Mouse (Mus musculus): ENCODE measurements around the gene Cd180. TPM values are rescaled to one million over a fixed set of nuclear protein-coding genes. Genes with fewer than 3 reads are reported as not detected.

Gene Cd180
- polyA plus RNA-seq, 1 experiment from 2014 or later, result 0.49 TPM

DNA sequence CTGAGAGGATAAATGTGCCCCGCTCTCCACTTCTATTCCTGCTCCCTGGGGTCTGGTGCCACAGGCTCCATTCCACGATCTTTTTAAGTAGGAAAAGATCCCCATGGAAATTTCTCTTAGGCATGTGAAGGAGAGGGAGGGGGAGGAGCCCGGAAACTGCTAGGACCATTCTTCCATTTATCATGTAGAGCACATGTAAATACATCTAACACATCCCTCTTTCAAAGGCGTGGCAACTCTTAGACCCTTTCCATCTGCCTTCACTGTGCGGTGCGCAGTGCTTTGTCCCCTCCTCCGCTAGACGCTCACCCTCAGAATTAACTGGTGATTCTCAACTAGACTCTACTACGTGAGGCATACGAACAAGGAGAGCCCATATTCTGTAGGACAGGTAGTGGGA, 56.5 kb downstream of the Cd180 start:
- Histone ChIP-seq H3K27ac (no peak overlapping the region), H3K9me3 (no peaks in the 10 kb centered on the region), H3K4me2 (replicated peaks) (no peak overlapping the region), H3K27me3 (replicated peaks) (no peaks in the 10 kb centered on the region), H3K4me1 (replicated peaks) (no peaks in the 10 kb centered on the region), H3K4me3 (replicated peaks) (no peak overlapping the region), H3K9ac (no peak overlapping the region), H3K36me3 (peaks cover 8% of the 10 kb centered on the region; the same call in 1 of the 2 replicates)
- ATAC-seq, result no peak
- 74% methylated on average over 10 of the region's 10 CpGs for WGBS

DNA sequence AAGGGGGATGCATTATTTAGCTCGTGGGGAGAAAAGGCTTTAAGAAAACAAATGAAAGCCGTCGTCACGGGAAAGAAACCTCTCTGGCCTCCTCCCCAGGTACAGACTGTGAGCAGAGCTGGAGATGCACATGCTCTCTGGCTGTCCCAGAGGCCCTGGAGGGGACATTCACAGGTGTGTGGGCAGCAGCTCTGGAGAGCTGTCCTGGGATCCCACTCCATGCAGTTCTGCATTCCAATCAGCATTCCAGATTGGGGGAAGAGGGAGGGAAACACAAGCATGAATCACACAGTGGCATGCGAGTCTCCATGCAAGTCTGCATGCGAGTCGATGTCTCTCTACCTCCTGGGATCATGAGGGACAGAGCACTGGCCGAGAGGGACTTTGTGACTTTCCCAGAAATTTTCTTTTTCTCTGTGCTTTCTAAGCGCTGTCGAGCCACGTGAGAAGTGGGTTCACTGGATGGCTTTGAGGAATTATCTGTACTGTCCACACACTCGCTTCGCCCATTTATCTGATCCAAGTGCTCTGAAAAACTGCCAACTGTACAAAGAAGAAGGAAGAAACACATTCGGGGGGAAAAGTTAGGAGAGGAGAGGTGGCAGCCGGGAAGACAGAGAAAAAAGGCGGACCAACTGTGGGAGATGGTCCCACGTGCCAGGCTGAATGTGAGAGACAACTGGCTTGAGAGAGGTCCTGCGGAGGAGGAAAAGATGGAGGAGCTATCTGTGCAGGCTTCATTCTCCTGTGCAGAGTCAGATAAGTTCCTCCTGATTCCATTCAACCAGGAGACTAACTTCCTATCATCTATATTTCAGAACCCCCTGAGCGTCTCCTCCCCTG, 60.6 kb downstream of the Cd180 start:
- Histone ChIP-seq H3K9ac (no peak overlapping the region), H3K27me3 (replicated peaks) (no peaks in the 10 kb centered on the region), H3K4me1 (replicated peaks) (no peaks in the 10 kb centered on the region), H3K27ac (no peak overlapping the region), H3K9me3 (no peaks in the 10 kb centered on the region), H3K4me2 (replicated peaks) (no peak overlapping the region), H3K36me3 (peaks cover 23% of the 10 kb centered on the region), H3K4me3 (replicated peaks) (no peak overlapping the region)
- WGBS, result 72% methylated on average over 19 of the region's 19 CpGs
- no peak for ATAC-seq

DNA sequence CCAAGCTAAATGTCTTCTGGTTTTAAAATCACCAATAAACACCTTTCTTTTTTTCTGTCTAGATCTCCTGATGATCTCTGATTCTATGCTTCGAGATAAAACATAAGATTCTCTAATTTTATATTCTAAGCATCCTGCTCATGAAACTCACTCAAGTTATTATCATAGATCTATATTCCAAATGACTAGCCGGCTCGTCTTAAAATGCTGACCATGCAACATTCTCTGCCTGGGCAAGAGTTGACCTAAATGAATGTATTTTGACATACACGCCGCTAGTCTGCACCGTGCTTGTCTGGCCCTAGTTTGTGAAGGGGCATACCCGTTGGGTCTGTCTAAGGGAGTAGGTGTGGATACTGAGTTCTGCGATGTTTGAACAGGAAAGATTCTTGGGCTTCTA, 61.8 kb downstream of the Cd180 start:
- Histone ChIP-seq H3K36me3 (peaks cover 18% of the 10 kb centered on the region), H3K4me3 (replicated peaks) (no peak overlapping the region), H3K9me3 (no peaks in the 10 kb centered on the region), H3K27me3 (replicated peaks) (no peaks in the 10 kb centered on the region), H3K4me2 (replicated peaks) (no peak overlapping the region), H3K4me1 (replicated peaks) (no peaks in the 10 kb centered on the region), H3K9ac (no peak overlapping the region), H3K27ac (no peak overlapping the region)
- ATAC-seq, result no peak
- 93% methylated on average over 8 of the region's 8 CpGs for WGBS

DNA sequence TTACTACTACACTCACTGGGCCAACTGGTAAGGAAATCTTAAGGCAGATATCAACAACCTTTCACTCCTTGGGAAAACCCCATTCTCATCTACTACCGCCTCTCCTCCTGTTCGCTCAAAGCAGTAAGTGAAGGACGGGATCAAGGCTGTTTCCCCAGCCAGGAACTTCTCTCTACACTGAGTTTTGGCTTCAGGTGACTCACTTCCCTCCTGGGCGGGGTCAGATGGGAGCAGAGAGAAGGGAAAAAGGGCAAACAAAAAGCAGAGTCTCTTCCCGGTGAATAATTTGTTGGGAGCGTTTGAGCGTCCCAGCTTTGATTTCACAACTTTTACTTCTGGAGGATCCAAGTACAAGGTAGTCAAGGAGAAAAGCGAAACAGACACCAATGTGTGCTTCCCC, 62.7 kb downstream of the Cd180 start:
- no peaks in the 10 kb centered on the region for H3K4me1 ChIP-seq (replicated peaks)
- no peaks in the 10 kb centered on the region for H3K27me3 ChIP-seq (replicated peaks)
- H3K9ac ChIP-seq, result no peak overlapping the region
- ATAC-seq, result no peak
- no peak overlapping the region for H3K4me3 ChIP-seq (replicated peaks)
- peaks cover 15% of the 10 kb centered on the region for H3K36me3 ChIP-seq
- no peak overlapping the region for H3K4me2 ChIP-seq (replicated peaks)
- no peaks in the 10 kb centered on the region for H3K9me3 ChIP-seq
- no peak overlapping the region for H3K27ac ChIP-seq
- 90% methylated on average over 8 of the region's 8 CpGs for WGBS

DNA sequence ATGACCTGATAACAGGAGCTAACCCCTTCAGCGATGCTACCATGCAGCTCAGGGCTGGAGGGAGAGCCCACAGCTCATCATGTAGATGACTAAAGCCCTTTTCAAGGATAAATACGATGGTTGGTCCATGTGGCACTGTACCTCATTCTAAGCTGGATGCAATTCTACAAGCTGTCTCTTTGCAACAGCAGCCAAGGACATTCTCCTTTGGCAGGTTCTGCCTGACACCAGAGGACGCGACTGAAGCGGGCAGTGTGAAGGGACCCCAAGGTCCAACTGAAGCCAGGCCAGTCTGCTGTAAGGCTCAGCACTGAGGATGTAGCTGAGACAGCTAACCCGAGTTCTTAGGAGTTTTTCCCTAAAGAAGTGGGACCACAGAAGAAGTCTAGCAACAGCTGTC, 64.7 kb downstream of the Cd180 start:
- Histone ChIP-seq H3K9me3 (no peaks in the 10 kb centered on the region), H3K9ac (no peak overlapping the region), H3K36me3 (peaks cover 15% of the 10 kb centered on the region), H3K27ac (no peak overlapping the region), H3K4me1 (replicated peaks) (no peaks in the 10 kb centered on the region), H3K4me3 (replicated peaks) (no peak overlapping the region), H3K27me3 (replicated peaks) (no peaks in the 10 kb centered on the region), H3K4me2 (replicated peaks) (no peak overlapping the region)
- no peak for ATAC-seq
- 95% methylated on average over 6 of the region's 6 CpGs for WGBS

DNA sequence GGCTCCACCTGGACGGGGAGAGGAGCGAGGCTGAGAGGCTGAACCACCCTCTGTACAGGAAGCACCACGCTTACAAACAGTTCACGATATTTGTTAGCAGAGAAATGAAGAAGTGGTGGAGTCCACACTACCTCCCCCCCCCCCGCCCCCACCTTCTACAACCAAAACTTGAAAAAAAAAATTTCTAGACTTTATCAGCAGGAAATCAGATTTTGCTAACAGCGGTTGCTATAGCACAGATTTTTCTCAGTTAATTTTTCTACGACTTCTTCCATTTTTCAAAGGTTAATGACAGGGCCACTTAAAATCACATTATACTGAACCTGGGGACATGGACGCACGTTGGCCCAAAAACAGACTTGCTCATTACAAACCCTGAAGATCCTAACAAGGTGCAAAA, 68.1 kb downstream of the Cd180 start:
- Histone ChIP-seq H3K9me3 (no peaks in the 10 kb centered on the region), H3K4me2 (replicated peaks) (no peak overlapping the region), H3K4me3 (replicated peaks) (no peak overlapping the region), H3K9ac (no peak overlapping the region), H3K4me1 (replicated peaks) (no peaks in the 10 kb centered on the region), H3K36me3 (peaks cover 13% of the 10 kb centered on the region), H3K27ac (no peak overlapping the region), H3K27me3 (replicated peaks) (no peaks in the 10 kb centered on the region)
- ATAC-seq, result no peak
- 81% methylated on average over 9 of the region's 9 CpGs for WGBS

DNA sequence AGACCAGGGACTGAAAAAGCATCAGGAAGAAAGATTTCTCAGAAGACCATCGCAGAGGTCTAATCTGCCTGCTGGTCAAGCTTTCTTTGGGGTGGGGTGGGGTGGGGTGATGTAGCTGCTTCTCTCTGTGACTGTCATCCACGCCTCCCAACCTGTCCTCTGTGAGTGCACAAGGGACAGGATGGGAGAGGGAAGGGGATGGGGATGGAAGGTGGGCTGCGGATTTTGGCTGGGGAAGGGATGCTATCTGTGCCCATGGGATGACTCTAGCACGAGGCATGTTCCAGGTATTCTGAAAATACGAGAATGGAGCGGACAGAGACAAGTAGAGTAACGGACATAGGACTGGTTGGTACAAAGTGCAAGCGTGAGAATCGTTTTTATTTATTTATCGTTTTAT, 68.8 kb downstream of the Cd180 start:
- no peak overlapping the region for H3K9ac ChIP-seq
- no peak overlapping the region for H3K4me3 ChIP-seq (replicated peaks)
- peaks cover 13% of the 10 kb centered on the region for H3K36me3 ChIP-seq
- ATAC-seq, result no peak
- H3K27ac ChIP-seq, result no peak overlapping the region
- H3K4me2 ChIP-seq (replicated peaks), result no peak overlapping the region
- H3K4me1 ChIP-seq (replicated peaks), result no peaks in the 10 kb centered on the region
- no peaks in the 10 kb centered on the region for H3K27me3 ChIP-seq (replicated peaks)
- H3K9me3 ChIP-seq, result no peaks in the 10 kb centered on the region
- WGBS, result 92% methylated on average over 10 of the region's 10 CpGs

DNA sequence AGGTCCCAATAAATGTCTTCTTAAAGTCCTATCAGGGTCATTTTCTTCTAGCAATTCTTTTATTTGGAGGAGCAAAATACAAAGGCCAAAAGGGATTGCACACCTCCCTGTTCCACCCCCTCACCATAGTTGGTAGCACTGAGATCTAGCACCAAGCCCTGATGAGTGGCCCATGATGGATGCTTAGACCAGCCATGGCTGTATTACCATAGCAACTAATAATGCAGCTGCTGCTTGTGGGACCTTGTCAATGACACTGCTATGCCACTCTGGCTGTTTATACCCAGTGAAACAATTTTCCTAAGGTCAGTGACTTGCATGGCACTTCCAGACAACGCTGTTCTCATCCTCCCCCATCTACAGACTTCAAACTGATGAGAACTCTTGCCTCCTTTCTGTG, 70.9 kb downstream of the Cd180 start:
- no peak overlapping the region for H3K27ac ChIP-seq
- no peak for ATAC-seq
- no peaks in the 10 kb centered on the region for H3K36me3 ChIP-seq
- no peaks in the 10 kb centered on the region for H3K4me1 ChIP-seq (replicated peaks)
- no peaks in the 10 kb centered on the region for H3K9me3 ChIP-seq
- no peak overlapping the region for H3K9ac ChIP-seq
- H3K27me3 ChIP-seq (replicated peaks), result no peaks in the 10 kb centered on the region
- 77% methylated on average over 1 of the region's 1 CpGs for WGBS
- H3K4me3 ChIP-seq (replicated peaks), result no peak overlapping the region
- H3K4me2 ChIP-seq (replicated peaks), result no peak overlapping the region

DNA sequence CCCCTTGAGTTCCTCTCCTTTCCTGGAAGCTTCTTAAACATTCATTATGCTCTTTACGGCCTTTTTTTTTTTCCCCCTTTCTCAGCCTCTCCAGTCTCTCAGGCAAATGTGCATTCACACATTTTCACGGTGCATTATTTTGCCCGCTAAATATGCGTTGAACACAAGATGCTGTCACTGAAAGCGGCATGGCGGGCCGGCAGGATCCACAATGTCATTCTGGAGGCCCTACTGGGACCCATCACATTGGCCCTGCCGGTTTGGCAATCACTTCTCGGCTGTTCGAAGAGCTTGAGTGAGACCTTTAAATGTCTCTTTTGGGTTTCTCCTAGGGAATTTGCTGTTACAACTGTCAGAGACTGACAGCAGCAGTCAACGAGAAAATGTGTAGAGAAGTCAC, 71.9 kb downstream of the Cd180 start:
- Histone ChIP-seq H3K4me2 (replicated peaks) (no peak overlapping the region), H3K27me3 (replicated peaks) (no peaks in the 10 kb centered on the region), H3K9ac (no peak overlapping the region), H3K4me1 (replicated peaks) (no peaks in the 10 kb centered on the region), H3K4me3 (replicated peaks) (no peak overlapping the region), H3K27ac (no peak overlapping the region), H3K36me3 (no peaks in the 10 kb centered on the region), H3K9me3 (no peaks in the 10 kb centered on the region)
- ATAC-seq, result no peak
- 94% methylated on average over 11 of the region's 11 CpGs for WGBS

DNA sequence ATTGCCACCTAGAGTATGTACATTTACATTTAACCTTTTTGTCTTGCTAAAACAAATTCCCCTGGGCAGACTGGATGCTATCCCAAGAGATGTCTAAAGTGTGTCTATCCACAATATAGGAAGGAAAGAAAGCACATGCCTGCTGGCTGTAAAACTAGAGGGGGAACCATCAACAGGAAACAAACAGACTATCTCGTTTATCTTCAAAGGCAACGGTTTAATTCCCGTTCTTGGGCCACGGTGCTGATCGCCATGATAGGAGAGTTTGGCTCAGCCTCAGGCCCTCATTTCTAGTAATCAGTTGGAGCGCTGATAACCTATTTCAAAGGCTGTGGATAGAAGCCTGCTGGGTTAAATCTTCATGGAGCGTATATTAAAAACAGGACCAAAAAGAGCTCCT, 73.8 kb downstream of the Cd180 start:
- WGBS, result 79% methylated on average over 7 of the region's 7 CpGs
- H3K36me3 ChIP-seq, result no peaks in the 10 kb centered on the region
- no peak for ATAC-seq

DNA sequence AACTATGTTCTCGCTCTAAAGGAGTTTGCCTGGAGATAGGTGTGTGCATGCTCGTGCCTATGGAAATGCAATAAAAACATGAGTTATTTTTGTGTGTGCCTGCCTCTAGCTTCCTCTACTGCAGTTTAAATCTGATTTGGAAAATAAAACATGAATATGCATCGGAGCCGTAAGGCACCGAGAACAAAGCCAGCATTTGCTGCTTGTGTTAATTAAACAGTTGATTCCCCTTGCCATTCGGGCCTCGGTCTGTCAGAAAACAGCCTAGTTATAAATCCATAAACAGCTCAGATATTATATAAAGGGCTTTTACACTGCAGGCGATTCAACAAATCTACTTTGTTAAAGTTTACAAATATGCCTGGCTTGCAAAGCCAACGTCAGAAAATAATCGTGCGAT, 75.2 kb downstream of the Cd180 start:
- H3K9me3 ChIP-seq, result no peaks in the 10 kb centered on the region
- WGBS, result 91% methylated on average over 11 of the region's 11 CpGs
- H3K9ac ChIP-seq, result no peak overlapping the region
- no peak overlapping the region for H3K4me3 ChIP-seq (replicated peaks)
- no peak overlapping the region for H3K27ac ChIP-seq
- ATAC-seq, result no peak
- H3K4me2 ChIP-seq (replicated peaks), result no peak overlapping the region
- H3K4me1 ChIP-seq (replicated peaks), result no peaks in the 10 kb centered on the region
- H3K27me3 ChIP-seq (replicated peaks), result no peaks in the 10 kb centered on the region
- H3K36me3 ChIP-seq, result no peaks in the 10 kb centered on the region

More for the DNA sequence above, 73.8 kb downstream of the Cd180 start:
- Histone ChIP-seq H3K27ac (no peak overlapping the region), H3K9me3 (no peaks in the 10 kb centered on the region), H3K9ac (no peak overlapping the region), H3K4me3 (replicated peaks) (no peak overlapping the region), H3K27me3 (replicated peaks) (no peaks in the 10 kb centered on the region), H3K4me2 (replicated peaks) (no peak overlapping the region), H3K4me1 (replicated peaks) (no peaks in the 10 kb centered on the region)

DNA sequence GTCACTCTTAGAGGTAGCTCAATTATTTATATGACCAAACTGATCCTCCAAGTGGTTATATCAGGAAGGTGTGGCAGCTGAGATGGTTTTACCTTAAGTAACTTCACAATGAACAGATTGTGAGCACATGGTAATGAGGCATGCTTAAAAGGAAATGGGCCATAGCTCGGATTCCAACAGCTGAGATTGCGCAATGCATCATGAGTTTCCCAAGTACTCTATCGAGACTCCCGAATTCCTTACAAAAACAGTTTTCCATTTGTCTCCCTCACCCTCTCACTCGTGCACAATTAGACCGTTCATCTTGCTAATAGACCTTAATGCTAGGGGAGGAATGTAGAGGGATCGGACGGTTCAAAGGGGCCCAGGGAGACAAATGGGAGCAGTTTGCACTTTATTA, 76.8 kb downstream of the Cd180 start:
- H3K9ac ChIP-seq, result no peak overlapping the region
- H3K9me3 ChIP-seq, result no peaks in the 10 kb centered on the region
- peak; percentile 23; the same call in 1 of the 2 replicates for ATAC-seq
- no peaks in the 10 kb centered on the region; the same call in 1 of the 2 replicates for H3K36me3 ChIP-seq
- H3K27me3 ChIP-seq (replicated peaks), result no peaks in the 10 kb centered on the region
- H3K4me2 ChIP-seq (replicated peaks), result no peak overlapping the region
- no peak overlapping the region for H3K27ac ChIP-seq
- no peaks in the 10 kb centered on the region for H3K4me1 ChIP-seq (replicated peaks)
- 52% methylated on average over 8 of the region's 8 CpGs for WGBS
- no peak overlapping the region for H3K4me3 ChIP-seq (replicated peaks)

DNA sequence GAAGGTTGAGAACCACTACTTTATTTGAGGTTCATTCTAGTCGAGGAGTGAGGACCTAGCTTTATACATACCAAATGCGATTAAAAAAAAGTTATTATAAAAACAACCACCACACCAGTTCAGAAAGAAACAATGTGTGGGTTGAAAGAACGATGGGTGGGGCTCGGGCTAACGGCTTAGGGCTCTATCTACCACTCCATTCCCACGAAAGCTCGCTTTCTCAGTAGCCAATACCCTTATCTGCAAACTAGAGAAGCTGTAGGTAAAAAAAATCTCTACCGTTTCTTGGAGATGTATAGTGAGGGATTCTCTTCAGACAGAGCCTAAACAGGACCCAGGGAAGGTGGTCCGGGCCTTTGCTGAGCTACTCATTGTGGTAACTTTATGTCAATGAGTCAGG, 79.8 kb downstream of the Cd180 start:
- WGBS, result 86% methylated on average over 9 of the region's 9 CpGs
- Histone ChIP-seq H3K27ac (no peak overlapping the region), H3K4me1 (replicated peaks) (no peaks in the 10 kb centered on the region), H3K27me3 (replicated peaks) (no peaks in the 10 kb centered on the region), H3K9ac (no peak overlapping the region), H3K4me3 (replicated peaks) (no peak overlapping the region), H3K9me3 (no peaks in the 10 kb centered on the region), H3K4me2 (replicated peaks) (no peak overlapping the region), H3K36me3 (no peaks in the 10 kb centered on the region; the same call in 1 of the 2 replicates)
- no peak for ATAC-seq

All from intestine, embryonic 15.5 days (tissue).